Mouse (Mus musculus): Measurements from ENCODE around the gene Defb29.

DNA sequence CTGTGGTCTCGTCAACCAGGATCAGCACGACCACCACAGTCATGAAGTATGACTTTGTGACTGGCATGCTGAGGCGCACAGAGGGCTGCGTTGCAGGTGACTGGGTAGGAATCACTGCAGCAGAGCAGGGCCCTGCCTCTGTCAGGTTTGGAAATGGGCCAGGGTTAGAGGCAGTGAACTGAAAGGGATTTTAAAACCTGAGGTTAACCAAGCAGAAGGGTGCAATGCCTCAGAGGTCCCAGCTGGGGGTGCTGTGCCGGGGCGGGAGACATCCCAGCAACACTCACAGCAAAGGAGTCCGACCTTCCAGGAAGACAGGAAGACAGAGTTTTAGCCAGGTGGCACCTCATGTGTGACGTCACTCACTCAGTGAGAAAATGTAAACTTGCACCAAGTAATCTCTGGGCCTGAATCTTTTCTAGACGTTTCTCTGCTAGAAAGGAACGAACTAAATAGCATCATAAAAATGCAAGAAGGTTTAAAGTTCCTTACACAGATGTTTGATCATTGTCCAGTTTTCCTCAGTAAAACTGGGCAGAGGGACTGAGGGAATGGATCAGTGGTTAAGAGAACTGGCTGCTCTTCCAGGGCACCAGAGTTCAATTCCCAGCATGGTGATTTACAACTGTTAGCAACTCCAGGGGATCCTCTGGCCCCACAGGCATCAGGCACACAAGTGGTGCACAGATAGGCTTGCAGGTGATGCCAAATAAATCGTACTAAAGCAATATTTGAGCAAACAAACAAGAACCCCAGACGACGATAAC is at the start of gene Defb29:
- TF ChIP-seq EP300 (IDR thresholded peaks at IDR 0.05; ENCODE audit: low read depth) (no peak), CTCF (IDR thresholded peaks at IDR 0.05; ENCODE audit: low read depth) (no peak)
